Mouse (Mus musculus) adrenal gland, postnatal 25 days (tissue): ENCODE measurements at regions not wholly inside any gene's neighbourhood (a gene's known extent, or its start where the extent isn't known, plus 50 kb on each side); places are given as distances from the start of the nearest gene placed in this dataset.

ENCODE experiments used
- DNase-seq: peaks from one replicate; pipeline ENCODE4 v3.0.0; 2021; ENCODE audit warnings: mixed read lengths

DNA sequence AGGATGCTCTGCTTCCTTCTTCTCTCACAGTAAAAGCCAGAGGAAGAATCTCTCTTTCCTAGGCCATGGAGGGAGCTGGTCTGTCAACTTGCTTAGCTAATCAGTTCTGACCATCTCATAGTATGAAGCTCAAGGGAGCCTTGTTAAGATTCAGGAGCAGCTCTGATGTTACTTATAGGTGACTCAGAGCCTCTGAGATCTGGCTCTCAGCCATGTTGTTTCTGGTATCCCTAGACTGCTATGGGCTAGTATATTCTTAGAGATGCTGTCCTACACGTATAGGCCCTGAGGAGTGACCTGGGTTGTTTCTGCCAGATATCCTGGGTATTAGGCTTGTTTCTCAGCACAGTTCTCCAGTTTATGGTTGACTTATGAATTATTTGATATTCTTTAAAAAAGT, 160.9 kb downstream of the 4930564D02Rik start:
- no peak for DNase-seq

DNA sequence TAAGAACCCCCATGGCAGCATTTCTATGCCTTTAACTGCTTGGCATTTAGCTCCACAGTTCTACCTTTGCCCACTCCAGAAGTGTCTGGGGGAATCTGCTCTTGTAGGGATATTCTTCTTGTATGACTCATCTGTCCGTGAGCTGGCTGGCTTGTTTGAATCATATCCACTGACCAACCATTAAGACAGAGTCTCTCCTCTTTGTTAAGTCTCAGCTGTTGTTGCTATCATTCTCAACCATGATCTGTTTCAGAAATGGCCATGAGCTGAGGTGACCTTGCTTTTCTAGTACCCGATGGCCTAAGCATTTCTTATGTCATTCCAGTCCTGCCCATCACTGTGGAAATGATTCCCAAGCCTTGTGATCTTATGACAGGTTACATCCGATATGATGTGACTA, 161.8 kb downstream of the 4930564D02Rik start:
- DNase-seq: no peak

DNA sequence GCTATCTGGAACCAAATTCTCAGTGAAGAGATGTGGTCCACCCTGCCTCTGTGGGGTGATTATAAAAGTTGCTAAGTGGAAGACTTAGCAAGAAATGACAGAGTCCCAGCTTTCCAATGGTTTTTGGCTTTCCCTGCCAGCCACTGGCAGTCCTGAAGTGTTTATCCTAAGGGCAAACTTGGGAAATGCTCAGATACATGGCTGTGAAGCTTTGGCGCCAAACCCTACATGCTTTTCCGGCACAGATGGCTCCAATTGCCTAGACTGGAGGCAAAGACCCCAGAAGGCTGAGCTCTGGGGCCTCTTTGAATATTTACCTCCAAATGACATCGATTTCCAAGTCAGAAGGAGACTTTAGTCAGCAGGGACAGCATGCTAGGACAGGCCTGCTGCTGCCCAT, 174.4 kb downstream of the 4930564D02Rik start:
- no peak for DNase-seq

DNA sequence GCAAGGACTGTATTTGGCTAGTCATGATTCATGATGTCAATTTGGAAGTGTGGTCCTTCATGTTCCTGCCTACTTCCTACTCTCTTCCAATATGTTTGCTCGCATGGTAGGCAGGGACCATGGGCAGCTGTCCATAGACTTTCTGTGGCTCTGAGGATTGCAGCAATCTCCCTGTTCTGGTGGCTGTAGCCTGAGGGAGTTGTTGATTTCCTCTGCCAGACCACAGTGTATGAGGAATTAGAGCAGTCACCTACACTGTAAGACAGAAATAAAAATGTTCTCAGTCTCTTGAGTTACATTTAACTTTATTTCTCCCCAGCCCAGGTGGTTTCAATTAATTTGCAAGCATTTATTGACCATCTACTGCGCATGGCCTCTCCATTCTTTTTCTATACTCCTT, 190.5 kb downstream of the 4930564D02Rik start:
- no peak for DNase-seq

DNA sequence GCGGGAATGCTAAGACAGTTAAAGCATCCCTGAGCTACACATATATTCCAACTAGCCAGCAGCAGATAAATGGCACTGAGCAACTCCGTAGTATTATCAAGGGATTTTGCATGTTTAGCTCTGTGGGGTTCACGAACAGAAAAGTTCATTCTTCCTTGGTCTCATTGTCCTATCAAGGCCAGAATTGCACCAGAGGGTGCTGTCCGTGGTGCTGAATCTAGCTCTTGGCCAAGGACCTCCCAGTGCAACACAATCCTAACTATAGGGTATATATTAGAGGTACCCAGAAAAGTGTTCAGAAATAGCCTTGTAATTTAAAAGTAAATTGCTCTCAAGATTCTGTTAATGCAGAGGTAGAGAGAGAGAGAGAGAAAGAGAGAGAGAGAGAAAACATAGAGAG, 176.9 kb upstream of the Kcnd3 start:
- peak; percentile 63 for DNase-seq

DNA sequence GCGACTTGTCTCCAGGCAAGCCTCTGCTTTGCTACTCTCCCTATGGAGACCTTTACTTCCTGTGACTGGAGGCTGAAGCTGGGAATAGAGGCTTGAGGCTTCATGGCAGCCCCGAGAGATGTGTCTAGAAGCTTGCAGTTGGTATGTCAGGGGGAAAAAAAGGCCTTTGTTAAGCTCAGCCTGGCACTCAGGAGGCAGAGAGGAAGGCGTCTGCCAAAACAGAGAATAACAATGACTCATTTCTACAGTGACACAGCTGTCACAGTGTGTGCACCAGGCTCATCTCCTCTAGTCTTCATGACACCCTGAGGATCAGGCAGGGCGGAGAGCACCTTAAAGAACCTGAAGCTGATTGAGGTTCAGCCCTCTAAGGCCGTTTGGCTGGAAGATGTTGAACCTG, 171.2 kb upstream of the Kcnd3 start:
- DNase-seq: no peak

DNA sequence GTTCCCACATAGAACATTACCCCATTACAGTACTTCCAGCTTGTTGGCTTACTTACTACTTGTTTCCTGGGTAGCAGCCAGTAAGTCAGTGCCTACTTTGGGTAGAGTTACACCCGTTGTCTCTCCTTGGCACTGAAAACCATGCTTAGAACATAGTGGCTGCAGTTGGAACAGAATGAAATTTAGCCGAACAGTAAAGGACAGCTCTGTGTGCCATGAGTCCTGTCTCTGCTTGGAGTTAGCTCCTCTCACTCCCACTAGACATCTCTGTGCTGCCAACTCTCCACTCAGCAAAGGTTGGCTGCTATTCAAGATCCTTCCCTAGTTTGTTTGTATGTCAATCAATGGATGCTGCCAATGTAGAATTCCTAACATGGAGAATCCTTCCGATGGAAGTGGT, 170.4 kb upstream of the Kcnd3 start:
- DNase-seq: no peak

DNA sequence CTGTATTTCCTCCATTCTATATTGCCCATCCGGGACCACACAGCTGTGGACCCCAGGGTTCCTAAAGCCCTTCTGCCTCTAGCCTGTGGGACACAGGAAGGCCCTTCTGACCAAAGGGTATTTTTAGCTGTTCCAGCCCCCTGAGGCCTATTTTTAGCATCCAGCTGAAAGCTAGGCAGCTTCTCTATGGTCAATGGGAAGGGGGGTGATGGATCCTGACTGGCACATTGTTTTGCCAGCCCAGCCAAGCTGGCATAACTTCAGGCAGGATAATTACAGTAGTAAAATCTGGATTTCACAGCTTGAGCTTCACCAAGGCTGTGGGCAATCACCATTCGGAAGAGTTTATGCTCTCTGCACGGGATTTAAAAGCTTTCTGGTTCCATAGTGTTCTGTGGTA, 153.9 kb upstream of the Kcnd3 start:
- DNase-seq: no peak

DNA sequence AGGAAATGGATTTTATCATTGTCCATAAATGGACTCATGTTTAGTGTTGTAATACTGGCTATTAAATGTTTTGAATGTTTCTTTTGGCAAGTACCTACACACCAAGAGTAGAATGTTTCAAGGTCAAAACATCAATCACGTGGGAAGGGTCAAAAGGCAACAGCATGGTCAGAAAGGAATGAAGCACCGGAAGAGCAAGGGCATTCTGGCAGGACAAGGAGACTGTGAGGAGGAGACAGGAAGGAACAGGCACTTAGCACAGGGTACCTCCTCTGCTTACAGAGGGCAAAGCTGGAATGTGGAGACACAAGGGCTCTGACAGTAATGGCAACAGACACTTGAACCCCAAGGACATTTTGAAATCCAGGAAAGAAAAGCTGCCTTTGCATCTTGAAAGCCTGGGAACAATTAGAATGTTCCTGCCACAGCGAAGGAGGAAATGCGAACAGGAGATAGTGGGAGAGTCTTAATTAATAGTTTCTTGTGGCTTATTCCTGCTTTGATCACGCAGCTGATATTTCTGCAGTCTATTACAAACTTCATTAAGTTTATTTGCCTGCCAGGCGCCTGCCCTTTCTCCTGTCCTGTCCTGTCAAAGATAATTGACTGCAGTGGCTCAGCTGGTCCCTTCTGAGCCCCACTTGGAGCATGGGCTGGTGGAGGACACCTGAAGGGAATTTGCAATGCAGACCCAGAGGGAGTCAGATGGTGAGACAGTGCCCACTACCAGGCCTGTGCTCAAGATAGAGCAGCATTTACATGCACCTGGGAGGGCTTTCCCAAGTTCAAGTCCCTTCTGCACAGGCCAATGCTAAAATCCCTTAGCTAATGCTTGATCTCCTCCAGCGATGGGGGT, 151.2 kb upstream of the Kcnd3 start:
- no peak for DNase-seq

DNA sequence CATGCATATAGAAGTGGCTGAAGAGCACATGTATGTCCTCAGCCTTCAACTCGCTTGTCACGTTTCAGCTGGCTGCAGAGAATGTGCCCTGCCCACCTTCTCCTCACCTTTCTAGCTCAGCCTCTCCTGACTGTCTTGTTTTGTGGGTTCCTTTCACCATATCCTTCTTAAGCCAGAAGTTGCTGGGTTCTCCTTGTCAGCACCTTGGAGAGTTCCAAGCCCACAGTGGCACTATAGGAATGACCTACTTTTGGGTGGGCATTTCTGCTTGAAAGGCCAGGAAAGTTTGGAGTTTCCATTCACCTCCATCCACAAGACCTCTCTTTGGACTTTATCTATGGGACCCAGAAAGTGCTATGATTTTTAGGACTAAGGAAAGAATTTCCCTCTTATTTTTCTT, 144.5 kb upstream of the Kcnd3 start:
- DNase-seq: no peak

DNA sequence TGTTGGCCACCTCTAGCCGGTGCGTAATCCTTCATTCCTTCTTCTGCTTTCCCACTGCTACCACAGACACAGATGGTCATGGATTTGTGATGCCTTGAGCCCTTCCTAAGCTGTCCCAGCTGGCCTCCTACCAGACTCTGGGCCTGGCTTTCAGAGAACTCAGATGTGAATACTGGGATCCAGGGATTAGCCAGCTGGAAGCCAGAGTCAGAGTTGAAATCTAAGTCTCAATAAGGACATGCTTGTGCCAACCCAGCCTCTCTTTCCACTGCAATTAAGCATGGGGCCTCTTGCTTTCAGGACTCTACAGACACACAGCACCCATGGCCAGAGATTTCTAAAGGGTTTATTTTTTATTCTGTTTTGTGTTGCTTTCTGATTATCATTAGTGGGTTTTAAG, 143.1 kb upstream of the Kcnd3 start:
- no peak for DNase-seq

DNA sequence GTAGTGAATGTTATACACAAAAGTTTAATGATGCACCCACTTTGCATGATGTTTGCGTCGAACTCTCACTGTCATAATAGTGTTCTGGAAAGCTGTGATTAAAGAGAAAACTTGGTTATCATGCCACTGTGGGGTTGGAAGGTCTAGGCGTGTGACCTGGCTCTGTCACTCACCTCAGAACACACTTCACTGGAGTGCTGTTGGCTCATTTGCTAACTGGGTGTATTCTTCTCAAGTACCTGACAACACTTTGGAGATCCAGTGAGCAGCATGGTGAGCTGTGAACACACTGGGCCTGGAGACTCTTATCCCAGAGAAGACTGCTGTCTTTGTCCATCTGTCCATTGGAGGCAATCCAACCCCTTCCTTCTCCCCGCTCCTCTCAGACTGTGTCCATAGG, 98.9 kb upstream of the Kcnd3 start:
- no peak for DNase-seq

DNA sequence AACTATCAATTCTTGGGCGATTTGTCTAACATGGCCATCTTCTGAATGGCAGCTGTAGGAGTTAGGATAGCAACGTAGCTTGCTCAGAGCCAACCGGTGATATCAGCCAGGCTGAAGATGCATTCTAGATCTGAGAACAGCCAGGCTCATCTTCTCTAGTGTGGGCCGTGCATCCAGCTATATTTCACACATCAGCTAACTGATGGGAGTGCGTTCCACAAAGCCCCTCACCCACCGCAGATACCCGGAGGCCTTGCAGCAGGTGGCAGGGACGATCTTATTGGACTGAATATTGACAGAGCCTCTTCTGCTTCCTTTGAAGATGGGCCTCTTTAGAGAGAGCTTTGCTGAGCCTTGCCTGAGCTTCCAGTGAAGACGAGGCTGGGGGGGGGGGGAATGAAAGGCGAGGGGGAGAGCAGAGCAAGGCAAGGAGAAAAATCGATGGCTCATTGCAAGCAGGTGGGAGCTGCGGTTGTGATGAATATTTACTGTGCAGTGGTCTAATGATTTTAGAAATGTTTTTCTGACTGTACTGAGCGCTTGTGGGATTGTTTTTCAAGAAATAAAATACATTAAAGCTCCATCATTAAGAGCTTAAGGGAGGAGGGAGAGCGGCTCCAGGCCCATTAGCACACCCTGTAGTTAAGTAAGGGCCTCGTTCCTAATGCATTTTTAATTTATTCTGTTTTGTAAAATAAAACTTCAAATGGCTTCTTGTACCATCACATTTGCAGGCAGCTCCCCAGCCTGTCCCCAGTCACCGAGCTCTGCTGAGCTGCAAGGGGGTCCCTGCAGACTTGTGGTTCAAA, 97.8 kb upstream of the Kcnd3 start:
- no peak for DNase-seq

DNA sequence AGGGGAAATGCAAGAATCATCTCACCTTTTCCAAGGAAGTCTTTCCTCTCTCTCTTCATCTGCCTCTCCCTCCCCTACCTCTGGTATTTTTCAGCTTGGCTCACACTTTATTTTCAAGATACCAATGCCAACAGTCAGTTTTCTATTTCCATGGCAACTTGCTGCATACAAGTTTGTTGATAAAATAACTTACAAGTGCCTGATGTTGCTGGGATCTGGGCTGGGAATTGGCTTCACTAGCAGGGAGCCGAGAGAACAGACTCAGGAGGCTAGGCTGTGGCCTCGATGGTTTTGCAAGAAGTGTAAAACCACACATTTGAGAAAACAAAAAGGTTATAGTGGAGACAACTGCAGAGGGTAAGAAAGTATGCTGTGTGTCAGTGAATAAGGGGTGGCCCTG, 94.6 kb upstream of the Kcnd3 start:
- no peak for DNase-seq

DNA sequence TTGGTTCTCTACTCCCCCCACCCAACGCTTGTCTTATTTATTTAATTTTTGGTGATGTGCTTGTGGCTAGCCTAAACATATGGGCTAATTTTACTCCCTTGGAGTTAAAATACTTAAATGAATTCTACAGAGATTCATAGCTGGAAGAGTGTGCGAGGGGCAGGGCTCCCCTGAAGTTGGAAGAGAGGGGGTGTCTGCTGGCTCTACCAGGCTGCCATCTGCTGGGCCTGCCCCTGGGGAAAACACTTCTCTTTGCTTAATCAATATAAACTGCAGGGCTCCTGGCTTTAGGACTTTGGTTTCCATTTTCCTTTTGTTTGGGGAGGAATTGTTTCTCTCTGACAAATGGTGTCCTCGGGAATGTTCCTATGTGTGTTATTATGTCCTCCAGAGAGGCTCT, 92.5 kb upstream of the Kcnd3 start:
- DNase-seq: no peak

DNA sequence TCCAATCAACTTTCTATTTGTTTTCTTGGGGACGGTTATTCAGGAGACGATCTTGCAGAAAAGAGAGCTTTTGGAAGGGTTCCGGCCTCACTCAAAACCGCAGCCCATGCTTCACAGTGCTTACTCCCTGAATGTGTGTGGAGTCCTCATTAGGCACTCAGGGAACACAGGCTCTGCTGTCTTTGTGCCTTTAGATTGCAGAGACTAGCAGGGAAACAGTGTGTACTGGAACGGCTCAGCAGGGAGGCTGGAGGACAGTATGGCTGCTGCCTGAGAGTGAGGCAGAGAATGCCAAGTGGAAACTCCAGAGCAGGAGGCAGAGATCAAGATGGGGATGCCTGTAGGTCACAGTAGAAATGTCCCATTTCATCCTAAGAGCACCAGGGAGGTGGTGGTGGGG, 87.4 kb upstream of the Kcnd3 start:
- no peak for DNase-seq

DNA sequence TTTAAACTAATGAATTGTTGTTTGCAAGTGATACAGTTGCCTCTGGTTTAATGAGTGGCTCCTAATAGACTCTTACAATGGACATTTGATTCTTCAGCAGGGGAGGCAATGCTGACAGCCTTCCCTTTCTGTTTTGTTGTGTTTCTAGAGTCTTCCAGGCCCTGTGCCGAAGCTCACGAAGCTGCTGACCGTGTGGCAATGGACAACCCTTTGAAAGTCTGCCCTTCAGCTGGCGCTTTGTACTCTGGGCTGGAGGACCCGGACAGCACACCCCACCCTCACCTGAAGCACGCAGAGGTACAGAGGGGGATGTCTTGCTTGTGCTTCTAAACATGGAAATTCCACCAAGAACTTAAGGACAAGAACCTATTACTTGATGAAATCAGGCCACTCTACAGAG, 85.3 kb upstream of the Kcnd3 start:
- no peak for DNase-seq

DNA sequence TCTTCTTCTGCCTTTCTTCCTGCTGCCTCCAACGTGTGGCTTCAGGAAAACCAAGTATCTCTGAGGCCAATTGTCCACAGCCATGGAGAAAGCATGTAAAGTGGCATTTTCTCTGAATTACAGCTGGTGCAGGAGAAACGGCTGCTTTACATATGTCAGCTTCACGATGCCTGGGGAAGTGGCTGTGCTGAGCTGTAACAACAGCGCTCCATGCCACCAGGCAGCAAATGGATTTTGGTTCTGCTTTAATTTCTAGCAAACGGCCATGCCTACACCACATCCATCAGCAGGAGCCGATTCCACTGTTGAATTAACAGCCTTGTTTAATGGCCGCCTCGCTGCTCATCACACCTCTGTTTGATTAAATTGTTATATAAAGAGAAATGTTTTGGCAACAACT, 84.2 kb upstream of the Kcnd3 start:
- DNase-seq: no peak

DNA sequence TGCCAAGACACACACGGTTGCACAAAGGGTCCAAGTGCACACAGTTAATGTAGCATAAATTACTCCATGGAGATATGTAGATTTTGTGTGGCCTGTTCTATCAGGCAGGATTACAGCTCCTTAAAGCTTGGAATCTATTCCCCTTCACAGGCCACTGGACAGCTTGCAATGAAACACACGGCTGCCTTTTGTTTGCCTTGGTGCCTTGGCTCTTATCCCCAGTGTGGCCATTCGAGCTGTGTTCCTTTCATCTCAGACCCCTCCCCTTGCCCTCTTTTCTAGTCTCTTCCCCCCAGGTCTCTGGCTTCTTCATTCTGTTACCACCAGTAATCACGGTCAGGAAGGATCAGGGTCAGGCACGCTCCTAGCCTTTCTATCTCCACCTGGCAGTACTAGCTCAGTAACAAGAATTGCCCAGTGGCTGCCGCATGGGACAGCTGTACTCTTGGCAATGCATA, 79.7 kb upstream of the Kcnd3 start:
- DNase-seq: no peak

DNA sequence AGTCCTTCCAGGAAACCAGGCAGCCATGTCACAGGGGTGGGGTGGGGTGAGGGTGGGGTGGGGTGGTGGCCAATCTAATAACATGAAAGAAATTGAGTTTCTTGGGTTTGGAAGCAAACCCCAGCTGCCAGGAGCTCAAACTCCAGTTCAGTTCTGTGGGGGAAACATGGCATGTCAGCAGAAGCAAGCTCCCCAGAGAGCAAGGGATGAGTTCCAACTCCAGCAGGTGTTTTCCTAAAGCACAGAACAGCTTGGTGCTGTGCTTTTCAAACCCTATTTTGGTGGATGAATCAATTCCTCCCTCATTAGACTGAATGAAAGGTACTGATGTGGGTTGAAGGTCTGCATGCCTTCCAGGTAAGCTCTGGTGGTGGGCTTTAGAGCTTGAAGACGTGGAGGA, 77.8 kb upstream of the Kcnd3 start:
- DNase-seq: no peak

DNA sequence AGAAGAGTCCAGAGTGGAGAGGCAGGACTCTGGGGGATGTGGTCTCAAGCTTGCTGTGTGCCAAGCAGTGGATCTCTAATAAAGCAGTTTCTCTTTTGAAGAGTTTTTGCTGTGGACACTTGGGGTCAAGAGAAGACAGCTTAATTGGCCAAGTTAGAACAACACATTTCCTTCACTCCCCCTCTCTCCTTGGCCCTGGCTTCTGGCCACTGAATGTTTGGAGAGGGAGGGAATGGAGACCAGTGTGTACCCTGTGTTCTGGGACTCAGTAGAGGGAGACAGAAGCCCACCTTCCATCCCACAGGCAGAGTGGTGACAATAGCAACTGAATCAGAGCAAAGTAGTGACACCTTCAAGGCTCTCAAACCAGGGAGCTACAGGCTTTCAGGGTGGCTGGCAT, 77.3 kb upstream of the Kcnd3 start:
- no peak for DNase-seq

DNA sequence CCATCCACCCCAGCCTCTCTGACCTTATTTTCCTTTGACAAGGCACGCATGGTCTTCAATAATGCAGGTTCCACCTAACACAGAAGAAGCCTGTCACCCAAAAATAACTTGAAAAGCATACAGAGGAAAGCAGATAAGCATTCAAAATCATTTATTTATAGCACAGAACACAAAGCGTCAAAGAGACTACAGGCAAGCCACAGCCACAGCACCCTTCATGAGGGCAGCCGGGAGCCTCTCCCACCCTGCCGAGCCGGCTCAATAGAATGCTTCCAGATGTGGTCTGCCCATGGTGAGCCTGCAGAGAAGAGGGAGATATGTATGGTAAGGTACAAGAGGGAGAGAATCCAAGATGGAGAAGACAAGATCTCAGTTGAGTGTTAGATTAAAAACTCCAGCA, 76.7 kb upstream of the Kcnd3 start:
- DNase-seq: no peak

DNA sequence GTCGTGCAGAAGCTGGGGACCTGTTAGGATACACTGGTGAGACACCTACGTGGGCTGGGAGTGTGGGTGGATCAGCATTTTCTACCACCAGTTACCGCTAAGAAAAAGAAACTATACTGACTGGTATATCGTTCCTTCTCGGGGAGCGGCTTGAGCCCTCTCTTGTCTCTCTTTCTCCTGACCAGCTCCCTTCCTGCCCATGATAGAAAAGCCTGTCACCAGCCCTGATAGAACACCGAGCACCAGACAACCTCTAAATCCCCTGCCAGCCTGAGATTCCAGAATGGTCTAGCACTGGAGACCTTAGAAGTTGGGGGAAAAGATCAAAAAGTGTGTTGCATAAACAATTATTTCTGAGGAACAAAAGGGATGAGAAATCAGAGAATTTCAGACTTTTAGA, 76.3 kb upstream of the Kcnd3 start:
- DNase-seq: no peak

DNA sequence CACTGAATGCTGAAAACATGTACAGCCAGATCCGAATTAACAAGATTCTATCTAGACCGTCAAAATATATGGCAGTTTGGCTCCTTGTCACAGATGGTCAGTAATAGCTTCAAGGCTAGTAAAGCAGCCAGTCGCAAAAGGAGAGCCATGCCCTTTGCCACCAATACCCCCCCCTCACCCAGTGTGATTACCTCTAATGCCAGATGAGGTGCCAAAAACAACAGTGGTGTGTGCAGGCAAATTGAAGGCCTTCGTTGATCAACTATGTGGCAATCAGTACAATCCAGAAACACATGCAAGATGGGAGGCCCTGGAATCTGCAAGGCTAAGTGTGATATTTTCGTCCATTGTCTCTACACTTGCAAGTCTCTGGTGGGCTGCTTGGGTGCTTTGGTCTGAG, 75.8 kb upstream of the Kcnd3 start:
- no peak for DNase-seq
